Comparison of ENCODE assay signal across 8 mouse cellular contexts in the genomic region with DNA sequence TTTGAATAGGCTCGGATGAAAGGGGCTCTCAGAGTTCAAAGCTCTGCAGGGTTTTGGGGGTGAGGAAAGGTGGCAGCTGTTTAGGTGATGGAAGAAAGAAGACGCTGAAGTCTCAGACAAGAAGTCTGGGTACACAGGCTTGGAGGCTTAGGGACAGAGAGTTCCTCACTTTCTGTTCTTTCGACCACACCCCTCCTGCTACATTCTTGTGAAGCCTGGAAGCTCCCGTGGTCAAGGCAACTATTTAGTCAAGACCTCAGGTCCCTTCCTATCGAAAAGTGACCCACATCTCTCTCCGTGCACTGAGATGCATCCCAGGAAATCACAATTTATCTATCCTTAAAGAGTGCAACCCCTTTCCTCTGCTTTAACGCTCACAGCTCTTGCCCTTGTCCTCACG. TPM values are rescaled to one million over a fixed set of nuclear protein-coding genes. Genes with fewer than 3 reads are reported as not detected.
DNase-seq lines count a peak whose midpoint lies in the region; ATAC-seq lines count a peak whose summit lies in the region.

No protein-coding gene starts in this region.

- WGBS in lung, embryonic 16.5 days, result 1% methylated on average over 8 of the region's 8 CpGs
- WGBS in forebrain, embryonic 14.5 days, result under 1% methylated on average over 8 of the region's 8 CpGs
- WGBS in liver, embryonic 12.5 days (ENCODE audit: insufficient replicate concordance), result 8% methylated on average over 8 of the region's 8 CpGs
- 8% methylated on average over 8 of the region's 8 CpGs for WGBS in stomach, embryonic 14.5 days

- peak overlapping the region; percentile 51 for H3K4me3 ChIP-seq in lung, embryonic 16.5 days (ENCODE audit: low read length)
- peak overlapping the region; percentile 30 for H3K4me3 ChIP-seq in forebrain, embryonic 14.5 days (ENCODE audit: low read depth, low read length)
- peak overlapping the region; percentile 37 for H3K4me3 ChIP-seq in liver, embryonic 12.5 days
- peak overlapping the region; percentile 43 for H3K4me3 ChIP-seq in stomach, embryonic 14.5 days (ENCODE audit: low read depth, low read length)

- intact Hi-C loops in gastrocnemius, postnatal 14 days (cut with DNase I; ENCODE audit: low total_unique reads), result no loop called here

- H3K27ac ChIP-seq in lung, embryonic 16.5 days (ENCODE audit: low read length), result peak overlapping the region; percentile 33
- no peak overlapping the region for H3K27ac ChIP-seq in forebrain, embryonic 14.5 days (ENCODE audit: low read depth, low read length)
- H3K27ac ChIP-seq in liver, embryonic 12.5 days, result no peak overlapping the region
- H3K27ac ChIP-seq in stomach, embryonic 14.5 days (ENCODE audit: low read length), result no peak overlapping the region

- H3K36me3 ChIP-seq in lung, embryonic 16.5 days (ENCODE audit: control insufficient read depth, insufficient read depth, low read length), result no peaks in the 10 kb centered on the region
- H3K36me3 ChIP-seq in forebrain, embryonic 14.5 days (ENCODE audit: control insufficient read depth, insufficient read depth, low read length), result no peaks in the 10 kb centered on the region
- H3K36me3 ChIP-seq in liver, embryonic 12.5 days, result no peaks in the 10 kb centered on the region
- no peaks in the 10 kb centered on the region for H3K36me3 ChIP-seq in stomach, embryonic 14.5 days (ENCODE audit: control insufficient read depth, insufficient read depth, low read length)

- ATAC-seq in lung, embryonic 16.5 days (ENCODE audit: low read depth), result no peak
- ATAC-seq in forebrain, embryonic 14.5 days, result no peak
- ATAC-seq in liver, embryonic 12.5 days, result no peak
- no peak for ATAC-seq in stomach, embryonic 14.5 days (ENCODE audit: insufficient number of reproducible peaks, insufficient read depth, low FRiP score, low read depth)

- H3K4me2 ChIP-seq in lung, embryonic 16.5 days (ENCODE audit: low read depth, low read length), result peak overlapping the region; percentile 61
- peak overlapping the region; percentile 51 for H3K4me2 ChIP-seq in forebrain, embryonic 14.5 days (ENCODE audit: low read length)
- peak overlapping the region; percentile 51 for H3K4me2 ChIP-seq in liver, embryonic 12.5 days
- H3K4me2 ChIP-seq in stomach, embryonic 14.5 days (replicated peaks; ENCODE audit: low read depth, low read length), result peak overlapping the region; percentile 66

- H3K9me3 ChIP-seq in lung, embryonic 16.5 days (ENCODE audit: control insufficient read depth, low read length), result no peaks in the 10 kb centered on the region
- H3K9me3 ChIP-seq in forebrain, embryonic 14.5 days (replicated peaks; ENCODE audit: control insufficient read depth, low read length), result no peaks in the 10 kb centered on the region
- H3K9me3 ChIP-seq in liver, embryonic 12.5 days (replicated peaks), result no peaks in the 10 kb centered on the region
- H3K9me3 ChIP-seq in stomach, embryonic 14.5 days (ENCODE audit: control insufficient read depth, low read depth, low read length), result no peaks in the 10 kb centered on the region

- H3K4me1 ChIP-seq in lung, embryonic 16.5 days (replicated peaks; ENCODE audit: control insufficient read depth, insufficient read depth, low read length), result peaks cover 10% of the 10 kb centered on the region; the same call in 1 of the 2 replicates
- H3K4me1 ChIP-seq in forebrain, embryonic 14.5 days (ENCODE audit: control insufficient read depth, insufficient read depth, low read length), result peaks cover 15% of the 10 kb centered on the region
- peaks cover 10% of the 10 kb centered on the region; the same call in 1 of the 2 replicates for H3K4me1 ChIP-seq in liver, embryonic 12.5 days
- H3K4me1 ChIP-seq in stomach, embryonic 14.5 days (ENCODE audit: control insufficient read depth, insufficient read depth, low read length), result peaks cover 5% of the 10 kb centered on the region; the same call in 1 of the 2 replicates

- DNase-seq in lung, postnatal 10 days, result no peak
- no peak for DNase-seq in forebrain, embryonic 14.5 days (ENCODE audit: low spot score)
- no peak for DNase-seq in gastrocnemius, postnatal 14 days
- no peak for DNase-seq in left cerebral cortex, adult 18-20 months (ENCODE audit: low spot score in 2 of 2)
- DNase-seq in Muller cell, postnatal 12 days (ENCODE audit: inconsistent ontology term), result no peak

- peak overlapping the region; percentile 49 for H3K9ac ChIP-seq in lung, embryonic 16.5 days (ENCODE audit: low read length)
- peak overlapping the region; percentile 61 for H3K9ac ChIP-seq in forebrain, embryonic 14.5 days (ENCODE audit: low read length)
- H3K9ac ChIP-seq in liver, embryonic 12.5 days, result no peak overlapping the region
- H3K9ac ChIP-seq in stomach, embryonic 14.5 days (replicated peaks; ENCODE audit: low read depth, low read length), result 0 out of 2 replicates have a peak overlapping the region, but pooled peaks have one; percentile 31

- no peaks in the 10 kb centered on the region for H3K27me3 ChIP-seq in lung, embryonic 16.5 days (ENCODE audit: control insufficient read depth, insufficient read depth, low read depth, low read length)
- H3K27me3 ChIP-seq in forebrain, embryonic 14.5 days (replicated peaks; ENCODE audit: control insufficient read depth, insufficient read depth, low read length), result no peaks in the 10 kb centered on the region
- H3K27me3 ChIP-seq in liver, embryonic 12.5 days (replicated peaks), result peaks cover 46% of the 10 kb centered on the region
- no peaks in the 10 kb centered on the region for H3K27me3 ChIP-seq in stomach, embryonic 14.5 days (ENCODE audit: control insufficient read depth, insufficient read depth, low read length)

RNA-seq across cellular contexts. Expression of a gene that starts 6.0 kb away (rescaled TPM):
- polyA plus RNA-seq in lung, embryonic 16.5 days (2015; fragmentation: Nextera tagmentation; extraction: Ambion mirVana), result 0.11 and 0.34 TPM in 2 replicates
- 0.11 and 0.28 TPM in 2 replicates for polyA plus RNA-seq in forebrain, embryonic 14.5 days (2014; fragmentation: Nextera tagmentation; extraction: Ambion mirVana)
- polyA plus RNA-seq in liver, embryonic 12.5 days (2016; fragmentation: Nextera tagmentation; extraction: Ambion mirVana), result not detected in 2 replicates
- polyA plus RNA-seq in stomach, embryonic 14.5 days (2014; fragmentation: Nextera tagmentation; extraction: Ambion mirVana), result 1.0 and 1.2 TPM in 2 replicates
- not detected for total RNA-seq in gastrocnemius, postnatal 14 days (2021)
- total RNA-seq in left cerebral cortex, adult 18-20 months (2021), result under 1 TPM; 0.21 to 0.23 TPM

RNA-seq across cellular contexts. Expression of a gene that starts 29.1 kb away (rescaled TPM):
- 15.4 and 19.2 TPM in 2 replicates for polyA plus RNA-seq in lung, embryonic 16.5 days (2015; fragmentation: Nextera tagmentation; extraction: Ambion mirVana)
- 2.4 and 3.3 TPM in 2 replicates for polyA plus RNA-seq in forebrain, embryonic 14.5 days (2014; fragmentation: Nextera tagmentation; extraction: Ambion mirVana)
- 0.55 and 0.79 TPM in 2 replicates for polyA plus RNA-seq in liver, embryonic 12.5 days (2016; fragmentation: Nextera tagmentation; extraction: Ambion mirVana)
- polyA plus RNA-seq in stomach, embryonic 14.5 days (2014; fragmentation: Nextera tagmentation; extraction: Ambion mirVana), result 1.9 and 2.9 TPM in 2 replicates
- total RNA-seq in gastrocnemius, postnatal 14 days (2021), result under 1 TPM; 0.40 to 0.45 TPM
- total RNA-seq in left cerebral cortex, adult 18-20 months (2021), result 1 to 10 TPM; 2.9 to 4.2 TPM

RNA-seq across cellular contexts. Expression of a gene that starts 40.7 kb away (rescaled TPM):
- polyA plus RNA-seq in lung, embryonic 16.5 days (2015; fragmentation: Nextera tagmentation; extraction: Ambion mirVana), result 0.21 TPM in 1 of 2 replicates, not detected in the other
- not detected in 2 replicates for polyA plus RNA-seq in forebrain, embryonic 14.5 days (2014; fragmentation: Nextera tagmentation; extraction: Ambion mirVana)
- polyA plus RNA-seq in liver, embryonic 12.5 days (2016; fragmentation: Nextera tagmentation; extraction: Ambion mirVana), result not detected in 2 replicates
- 0.45 TPM in 1 of 2 replicates, not detected in the other for polyA plus RNA-seq in stomach, embryonic 14.5 days (2014; fragmentation: Nextera tagmentation; extraction: Ambion mirVana)
- not detected for total RNA-seq in gastrocnemius, postnatal 14 days (2021)
- not detected for total RNA-seq in left cerebral cortex, adult 18-20 months (2021)

RNA-seq across cellular contexts. Expression of a gene that starts 49.9 kb away (rescaled TPM):
- polyA plus RNA-seq in lung, embryonic 16.5 days (2015; fragmentation: Nextera tagmentation; extraction: Ambion mirVana), result 662 and 695 TPM in 2 replicates
- polyA plus RNA-seq in forebrain, embryonic 14.5 days (2014; fragmentation: Nextera tagmentation; extraction: Ambion mirVana), result 40.4 and 53.3 TPM in 2 replicates
- polyA plus RNA-seq in liver, embryonic 12.5 days (2016; fragmentation: Nextera tagmentation; extraction: Ambion mirVana), result 177 and 178 TPM in 2 replicates
- polyA plus RNA-seq in stomach, embryonic 14.5 days (2014; fragmentation: Nextera tagmentation; extraction: Ambion mirVana), result 188 and 196 TPM in 2 replicates
- total RNA-seq in gastrocnemius, postnatal 14 days (2021), result 10 to 100 TPM; 60.4 to 61.2 TPM
- 10 to 100 TPM in 1 of 2 experiments, 1 to 10 TPM in 1; 8.2 to 12.3 TPM for total RNA-seq in left cerebral cortex, adult 18-20 months (2021)

RNA-seq across cellular contexts. Expression of a gene that starts 52.6 kb away (rescaled TPM):
- polyA plus RNA-seq in lung, embryonic 16.5 days (2015; fragmentation: Nextera tagmentation; extraction: Ambion mirVana), result not detected in 2 replicates
- not detected in 2 replicates for polyA plus RNA-seq in forebrain, embryonic 14.5 days (2014; fragmentation: Nextera tagmentation; extraction: Ambion mirVana)
- not detected in 2 replicates for polyA plus RNA-seq in liver, embryonic 12.5 days (2016; fragmentation: Nextera tagmentation; extraction: Ambion mirVana)
- not detected in 2 replicates for polyA plus RNA-seq in stomach, embryonic 14.5 days (2014; fragmentation: Nextera tagmentation; extraction: Ambion mirVana)
- not detected for total RNA-seq in gastrocnemius, postnatal 14 days (2021)
- not detected for total RNA-seq in left cerebral cortex, adult 18-20 months (2021)
